Mouse (Mus musculus): Measurements from ENCODE around the gene Nrxn3.

Gene Nrxn3

DNA sequence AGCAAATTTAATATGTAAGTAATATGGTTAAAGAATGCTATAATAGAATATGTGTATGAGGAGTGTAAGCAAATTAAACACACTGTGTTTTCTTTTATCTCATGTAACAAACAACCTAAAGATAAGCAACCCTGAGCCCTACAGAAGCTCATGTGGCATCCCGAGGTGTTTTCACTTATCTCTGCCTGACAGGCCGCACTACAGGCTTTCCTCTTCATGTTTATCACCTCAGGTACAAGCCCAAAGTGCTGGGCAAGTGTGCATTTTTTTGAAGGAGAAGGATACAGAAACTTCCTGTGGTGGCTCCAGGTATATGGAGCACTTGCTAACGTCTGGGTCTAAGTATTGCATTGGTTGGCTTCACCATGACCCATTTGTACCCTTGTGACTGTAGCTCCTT is 998.3 kb downstream of the Nrxn3 start:
- DNase-seq: no peak

DNA sequence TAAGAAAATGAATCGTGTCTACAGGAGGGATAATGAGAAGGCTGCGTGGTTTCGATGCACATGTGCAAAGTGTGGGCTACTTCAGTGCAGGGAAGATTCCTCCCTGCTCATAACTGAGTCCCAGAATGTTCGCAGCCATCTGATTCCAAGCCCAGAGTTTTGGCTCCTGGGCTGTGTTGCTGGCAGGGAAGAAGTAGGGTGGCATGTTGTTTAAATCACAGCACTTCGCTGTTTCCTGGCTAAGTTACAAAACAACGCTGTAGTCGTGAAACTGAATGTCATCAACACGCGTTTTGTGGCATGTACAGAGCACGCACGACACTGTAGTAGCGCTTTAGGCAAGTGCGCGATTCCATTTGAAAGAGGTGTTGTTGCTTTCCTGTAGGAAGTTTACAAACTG is 999.8 kb downstream of the Nrxn3 start:
- DNase-seq: no peak

DNA sequence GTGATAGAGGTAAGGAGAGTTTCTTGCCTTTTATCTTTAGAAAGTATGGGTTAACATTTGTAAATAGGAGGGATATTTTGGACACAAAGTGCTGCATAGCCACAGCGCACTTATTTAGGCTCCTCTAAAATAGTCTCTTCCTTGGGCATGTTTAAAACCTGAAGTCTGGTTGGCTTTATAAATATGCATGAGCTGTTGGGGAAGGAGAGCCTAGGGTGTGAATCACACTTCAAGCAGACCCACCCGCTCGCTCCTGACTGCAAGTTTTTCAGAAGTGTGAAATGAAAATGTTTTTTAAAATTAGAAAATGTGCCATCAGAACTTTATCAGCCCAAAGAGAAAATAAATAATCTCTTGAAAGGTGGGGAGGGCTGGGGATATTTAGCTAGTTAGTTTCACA is 1001.4 kb downstream of the Nrxn3 start:
- no peak for DNase-seq

DNA sequence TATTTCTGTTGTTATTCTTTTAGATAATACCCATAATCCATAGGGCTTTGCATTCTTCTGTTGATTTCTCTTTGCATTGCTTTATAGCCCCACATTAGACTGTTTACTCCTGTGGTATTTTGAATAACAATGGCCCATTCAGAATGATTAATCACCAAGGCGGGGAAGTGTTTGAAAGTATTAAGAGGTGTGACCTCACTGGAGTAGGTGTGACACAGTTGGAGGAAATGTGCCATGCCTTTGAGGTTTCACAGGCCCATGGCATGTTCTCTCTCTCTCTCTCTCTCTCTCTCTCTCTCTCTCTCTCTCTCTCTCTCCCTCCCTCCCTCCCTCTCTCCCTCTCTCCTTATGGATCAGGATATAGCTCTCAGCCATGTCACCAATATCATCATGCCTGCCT is 1019.6 kb downstream of the Nrxn3 start:
- DNase-seq: no peak

DNA sequence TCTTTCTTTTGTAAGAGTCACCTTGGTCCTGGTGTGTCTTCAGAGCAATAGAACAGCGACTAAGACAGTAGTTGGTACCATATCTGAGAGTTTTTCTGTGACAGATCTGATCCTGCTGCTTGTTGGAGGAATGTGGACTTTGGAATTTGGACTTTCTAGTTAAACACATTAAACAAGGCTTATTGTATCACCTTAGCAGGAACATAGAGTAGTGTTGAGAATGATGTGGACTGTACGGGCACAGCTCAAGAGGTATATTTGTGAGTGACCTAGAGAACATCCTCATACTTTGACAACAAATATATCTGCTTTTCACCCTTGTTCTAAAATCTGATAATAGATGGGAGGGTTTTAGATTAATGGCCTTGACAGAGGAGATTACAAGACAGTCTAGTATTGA is 1020.1 kb downstream of the Nrxn3 start:
- DNase-seq: no peak

DNA sequence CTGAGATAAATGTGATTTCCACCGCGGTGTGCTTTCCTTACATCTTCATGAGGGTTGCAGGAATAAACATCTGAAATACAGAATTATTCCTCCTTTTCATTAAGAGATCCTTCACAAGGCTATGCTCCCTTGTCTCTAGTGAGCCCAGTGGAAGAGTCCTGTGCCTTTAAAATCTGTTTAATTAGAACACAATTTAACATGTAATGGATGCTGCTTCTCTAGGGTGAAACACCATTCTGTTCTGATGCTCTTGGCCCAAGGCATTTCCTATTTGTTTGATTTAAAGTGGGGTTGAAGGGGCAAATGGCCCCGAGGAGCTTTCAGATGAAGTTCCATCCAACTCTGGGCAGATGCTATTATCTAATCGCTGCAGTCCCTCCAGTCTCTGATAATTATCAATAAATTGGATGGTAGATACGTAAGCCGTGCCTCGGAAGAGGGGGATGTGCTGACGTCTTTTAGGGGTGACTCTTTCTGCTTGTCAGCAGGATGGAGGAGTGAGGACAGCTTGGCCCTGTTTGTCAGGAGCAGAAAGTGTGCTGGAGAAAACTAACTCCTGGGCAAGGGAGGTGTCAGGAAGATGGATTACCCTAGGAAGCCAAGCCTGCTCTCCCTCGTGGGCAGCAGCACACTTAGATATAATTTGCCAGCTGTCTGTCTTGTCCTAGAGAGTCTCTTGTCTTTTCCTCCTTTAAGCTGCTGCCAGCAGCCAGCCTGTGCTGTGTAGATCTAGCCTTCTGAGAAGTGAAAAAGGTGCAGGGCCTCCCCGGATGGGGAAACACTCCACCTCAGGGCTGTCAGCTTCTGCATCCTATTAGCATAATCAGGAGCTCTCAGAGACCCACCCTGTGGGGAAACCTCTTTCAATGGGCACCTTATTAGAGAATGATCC is 1041.8 kb downstream of the Nrxn3 start:
- DNase-seq: no peak

DNA sequence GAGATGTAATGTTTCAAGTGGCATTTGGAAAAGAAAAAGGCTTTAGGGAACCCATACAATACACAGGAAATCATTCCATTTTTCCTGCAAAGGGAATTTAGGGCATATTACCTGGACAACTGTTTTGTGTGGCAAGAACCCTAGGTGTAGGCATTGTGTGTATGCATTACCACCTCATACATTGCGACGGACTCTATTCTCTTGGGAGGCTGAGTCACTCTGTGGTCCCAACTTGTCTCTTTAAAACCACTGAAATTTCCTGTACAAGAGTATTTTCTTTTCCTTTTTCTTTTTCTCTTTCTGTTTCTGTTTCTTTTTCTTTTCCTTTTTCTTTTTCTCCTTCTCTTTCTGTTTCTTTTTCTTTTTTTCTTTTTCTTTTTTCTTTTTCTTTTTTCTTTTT is 1042.5 kb downstream of the Nrxn3 start:
- DNase-seq: no peak

DNA sequence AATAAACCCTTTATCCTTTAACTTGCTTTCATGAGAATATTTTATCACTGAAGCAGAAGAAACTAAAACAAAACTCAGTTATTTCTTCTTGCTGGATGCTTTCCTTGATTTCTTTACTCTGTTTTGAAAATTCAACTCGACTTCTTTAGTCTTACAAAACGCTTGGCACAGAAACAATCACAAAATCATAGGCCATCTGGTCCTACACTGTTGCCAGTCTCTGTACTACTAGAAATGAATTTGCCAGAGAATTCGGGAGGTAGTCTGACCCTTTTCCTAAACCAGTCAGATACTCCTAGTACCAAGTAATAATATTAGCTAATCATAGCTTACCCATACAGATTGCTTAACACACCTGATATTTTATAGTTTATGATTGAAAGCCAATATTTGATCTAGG is 1066.1 kb downstream of the Nrxn3 start:
- no peak for DNase-seq

DNA sequence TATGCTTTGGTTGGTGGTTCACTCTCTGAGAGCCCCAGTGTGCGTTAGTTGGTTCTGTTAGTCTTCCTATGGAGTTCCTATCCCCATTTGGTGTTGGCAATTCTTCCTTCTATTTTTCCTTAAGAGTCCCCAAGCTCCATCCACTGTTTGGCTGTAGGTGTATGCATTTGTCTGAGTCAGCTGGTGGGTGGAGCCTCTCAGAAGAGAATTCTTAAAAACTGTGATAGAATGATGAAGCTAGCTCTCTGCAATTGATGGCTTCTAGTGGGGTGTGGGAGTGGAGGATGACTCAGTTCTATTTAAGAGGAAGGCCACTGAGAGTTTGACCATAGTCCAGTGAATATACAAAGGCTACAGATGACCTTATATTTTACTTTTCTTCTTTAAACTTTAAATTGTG is 1067.3 kb downstream of the Nrxn3 start:
- DNase-seq: no peak

DNA sequence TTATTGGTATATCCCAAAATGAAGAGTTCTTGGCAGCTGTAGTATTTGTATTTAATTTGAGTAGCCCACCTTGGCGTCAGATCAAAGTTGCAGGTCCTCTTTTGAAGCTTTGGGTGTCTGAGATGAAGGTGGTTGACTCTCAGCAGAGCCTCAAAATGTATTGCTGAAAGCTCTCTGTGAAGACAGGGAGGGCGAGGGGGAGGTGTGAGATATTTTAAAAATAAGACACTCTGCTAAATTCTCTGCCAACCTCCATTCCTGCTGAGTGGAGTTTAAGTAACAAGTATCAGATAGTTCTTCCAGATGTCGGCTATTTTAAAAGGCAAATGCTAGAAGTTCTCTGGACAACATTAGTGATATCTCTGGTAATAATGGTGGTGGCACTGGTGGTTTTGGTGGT is 1069.2 kb downstream of the Nrxn3 start:
- DNase-seq: no peak

DNA sequence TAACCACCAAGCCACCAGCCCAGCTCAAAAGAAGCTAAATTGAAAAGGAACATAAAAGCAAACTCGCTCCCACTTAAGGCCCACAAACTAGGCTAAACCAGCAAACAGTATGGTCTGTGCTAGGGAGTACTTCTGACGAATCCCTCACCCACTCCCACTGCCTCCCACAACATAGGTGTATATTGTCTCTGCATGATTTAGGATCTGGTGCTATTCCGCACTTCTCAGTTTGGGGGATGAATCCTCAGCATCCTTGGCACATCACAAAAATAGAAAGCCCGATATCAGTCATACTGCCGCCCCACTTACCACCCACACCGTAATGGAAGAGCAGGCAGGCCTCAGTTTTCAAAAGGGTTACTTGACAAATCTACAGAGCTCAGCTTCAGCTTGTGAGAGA is 1072.1 kb downstream of the Nrxn3 start:
- no peak for DNase-seq

DNA sequence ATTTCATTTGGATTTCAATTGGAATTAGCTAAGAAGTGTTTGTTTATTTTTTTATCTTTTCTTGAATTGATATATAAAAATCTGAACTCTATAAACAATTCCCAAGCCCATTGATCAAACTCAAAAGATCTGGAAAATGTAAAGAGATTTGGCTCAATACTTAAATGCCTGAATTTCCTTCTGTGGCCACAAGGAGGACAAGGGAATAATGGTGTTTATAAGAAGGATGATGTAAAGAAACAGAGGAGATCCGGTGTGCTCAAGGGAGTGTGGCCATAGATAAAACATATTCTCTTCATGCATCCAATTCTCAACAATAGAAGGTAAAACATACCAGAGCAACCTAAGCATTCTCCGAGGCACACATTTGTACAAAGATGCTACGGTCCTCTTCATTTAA is 1085.5 kb downstream of the Nrxn3 start:
- no peak for DNase-seq

DNA sequence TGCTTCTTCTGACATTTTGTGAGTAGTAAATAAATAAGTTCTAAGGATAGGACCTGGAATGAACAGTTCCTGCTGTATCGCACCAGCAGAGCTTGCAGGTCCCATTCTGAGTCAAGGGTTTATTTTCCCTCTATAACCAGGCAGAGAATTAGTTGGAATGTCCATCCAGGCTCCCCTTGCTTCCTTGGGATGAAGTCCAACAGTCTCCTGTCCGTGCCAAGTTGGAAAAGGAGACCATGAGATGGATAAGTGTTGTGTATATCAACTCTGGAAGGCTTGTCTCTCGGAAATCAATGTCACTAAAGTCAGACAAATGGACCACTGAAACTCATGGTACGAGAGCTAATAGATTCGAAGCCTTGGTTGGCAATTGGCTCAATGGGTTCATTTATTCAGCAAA is 1087.5 kb downstream of the Nrxn3 start:
- no peak for DNase-seq

DNA sequence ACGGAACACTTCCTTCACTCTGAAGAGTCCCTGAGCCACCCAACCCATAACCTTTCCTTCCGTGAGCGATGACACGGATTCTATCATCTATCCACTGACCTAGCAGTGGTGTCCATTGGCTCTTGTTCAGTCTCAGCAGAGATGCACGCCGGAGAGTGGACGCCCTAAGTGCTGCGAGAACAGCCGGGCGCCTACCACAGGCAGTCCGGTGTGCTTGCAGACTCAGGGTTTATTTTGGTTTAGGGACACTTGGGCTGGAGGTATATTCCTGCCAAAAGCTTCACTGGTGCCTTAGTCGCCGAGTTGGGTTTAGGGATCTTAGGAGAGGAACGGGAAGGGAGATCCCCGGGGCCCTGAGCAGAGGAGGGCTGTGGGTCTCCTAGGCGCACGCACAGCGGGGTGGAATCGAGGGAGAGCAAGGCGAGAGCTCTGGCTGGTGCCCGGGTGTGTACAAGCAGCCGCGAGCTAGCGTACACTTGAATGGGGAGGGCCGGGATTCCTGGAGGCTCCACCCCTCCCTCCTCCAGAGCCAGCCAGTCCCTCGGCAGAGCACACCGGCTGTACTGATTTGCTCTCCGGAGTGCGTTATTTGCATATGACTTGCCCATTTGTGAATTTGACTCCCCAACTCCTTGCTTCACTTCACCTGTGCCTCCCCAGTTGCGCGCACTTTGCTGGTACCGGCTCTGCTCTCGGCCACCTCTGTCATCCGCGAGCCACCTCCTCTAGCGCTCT is 1089.3 kb downstream of the Nrxn3 start:
- no peak for DNase-seq

DNA sequence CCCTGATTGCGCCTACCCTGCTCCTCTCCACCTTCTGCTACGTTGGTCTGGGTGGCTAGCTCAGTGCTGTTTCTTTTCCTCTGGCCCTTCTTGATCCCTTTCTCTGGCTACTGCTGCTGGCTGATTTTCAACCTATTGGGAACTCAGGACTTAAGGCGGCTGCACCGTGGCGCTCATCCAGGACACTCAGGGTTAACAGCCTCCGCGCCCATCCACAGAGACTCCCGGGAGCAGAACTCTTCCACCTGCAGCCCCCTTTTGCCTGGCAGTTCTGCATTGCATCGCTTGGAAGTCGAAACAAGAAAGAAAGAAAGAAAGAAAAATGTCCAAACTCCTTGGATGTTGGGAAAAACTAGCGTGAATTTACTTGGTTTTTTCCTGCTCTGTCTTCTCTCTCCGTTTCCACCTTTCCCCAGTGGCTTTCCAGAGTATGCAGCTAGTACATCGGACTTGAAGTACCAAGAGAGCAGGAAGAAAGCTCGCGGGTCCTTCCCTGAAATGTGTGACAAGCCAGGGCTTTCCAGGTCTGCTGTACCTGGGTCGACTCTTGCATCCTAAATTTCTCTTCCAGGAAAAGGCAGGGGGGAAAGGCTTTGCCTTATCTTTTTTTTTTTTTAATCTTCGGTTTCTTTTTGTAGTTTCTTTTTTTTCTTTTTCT is 1090.0 kb downstream of the Nrxn3 start:
- DNase-seq: no peak

DNA sequence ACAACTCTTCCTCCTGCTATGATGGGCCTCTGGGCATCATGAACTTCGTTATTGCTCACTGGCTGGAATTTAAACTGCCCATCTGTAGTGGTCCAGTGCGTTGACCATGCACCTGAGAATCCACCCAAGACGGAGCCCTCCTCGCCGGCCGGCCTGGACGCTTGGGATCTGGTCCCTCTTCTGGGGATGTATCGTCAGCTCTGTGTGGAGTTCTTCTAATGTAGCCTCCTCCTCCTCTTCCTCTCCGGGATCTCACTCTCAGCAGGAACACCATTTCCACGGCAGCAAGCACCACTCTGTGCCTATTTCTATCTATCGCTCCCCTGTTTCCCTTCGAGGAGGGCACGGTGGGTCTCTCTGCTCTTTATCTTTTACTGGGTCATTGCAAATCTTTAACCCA is 1090.6 kb downstream of the Nrxn3 start:
- no peak for DNase-seq

DNA sequence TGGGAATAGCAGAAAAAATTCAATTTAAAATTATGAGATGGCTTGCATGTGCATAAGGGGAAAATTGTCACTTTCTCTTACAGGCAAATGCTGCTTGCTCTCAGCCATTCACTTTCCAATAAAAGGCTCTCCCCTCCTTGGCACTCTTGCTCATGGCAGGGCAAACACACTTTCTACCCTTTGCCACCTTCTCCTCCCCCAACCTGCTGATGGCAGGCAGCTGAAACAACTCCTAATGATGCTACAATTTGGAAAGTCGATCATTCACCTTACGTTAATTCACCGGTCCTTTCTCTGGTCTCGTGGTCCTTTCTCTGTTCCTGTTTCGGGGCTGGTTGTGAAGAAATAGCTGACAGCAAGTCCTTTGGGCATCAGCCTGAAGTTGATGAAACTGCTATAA is 1091.0 kb downstream of the Nrxn3 start:
- no peak for DNase-seq

DNA sequence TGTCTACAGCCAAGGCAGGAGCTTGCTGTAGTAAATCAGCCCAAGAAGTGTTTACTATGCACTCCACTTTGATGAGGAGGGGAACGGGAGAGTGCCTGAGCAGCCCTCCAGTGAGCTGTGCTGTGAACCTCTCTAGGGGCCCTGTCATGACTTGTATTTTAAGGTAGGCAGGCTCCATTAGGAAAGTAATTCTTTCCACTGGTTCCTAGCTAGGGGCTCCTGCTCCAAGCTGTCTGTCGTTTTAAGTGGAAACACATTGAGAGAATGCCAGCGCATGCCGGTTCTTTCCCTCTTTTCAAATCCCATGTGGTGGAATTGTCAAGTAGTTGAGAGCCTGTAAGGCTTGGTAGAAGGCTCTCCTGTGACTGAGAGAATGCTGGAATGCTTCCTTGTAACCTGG is 1091.9 kb downstream of the Nrxn3 start:
- DNase-seq: no peak

DNA sequence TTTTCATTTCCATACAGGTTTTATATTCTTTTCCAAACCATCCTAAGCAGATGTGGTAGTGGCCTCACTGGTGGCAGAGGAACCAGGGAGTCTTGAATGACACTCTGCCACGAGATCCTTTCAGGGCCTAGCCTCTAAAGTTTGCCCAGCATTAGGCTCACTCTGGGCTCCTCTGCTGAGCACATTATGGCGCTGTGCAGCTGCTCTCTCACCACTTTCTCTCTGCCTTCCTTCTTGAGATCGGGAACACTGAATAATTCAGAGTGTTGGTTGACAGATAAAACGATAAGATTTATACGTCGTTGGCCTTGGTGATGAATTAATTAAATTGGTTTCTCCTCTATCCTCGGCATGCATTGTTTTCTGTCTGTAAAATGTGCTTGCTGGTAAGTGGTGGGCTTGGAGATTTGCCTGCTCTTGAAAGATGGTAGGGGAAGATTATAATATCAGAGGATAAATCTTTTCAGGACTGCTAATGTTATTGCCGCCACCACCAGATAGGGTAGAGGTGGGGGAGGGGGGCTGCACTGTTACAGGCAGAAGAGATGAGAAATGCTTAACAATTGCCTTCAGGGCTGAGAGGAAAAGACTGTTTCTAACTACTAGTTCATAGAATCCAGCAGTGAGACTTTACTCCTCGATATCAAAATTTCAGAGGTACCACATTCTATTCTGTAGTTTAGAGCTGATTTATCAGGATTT is 1094.5 kb downstream of the Nrxn3 start:
- no peak for DNase-seq

DNA sequence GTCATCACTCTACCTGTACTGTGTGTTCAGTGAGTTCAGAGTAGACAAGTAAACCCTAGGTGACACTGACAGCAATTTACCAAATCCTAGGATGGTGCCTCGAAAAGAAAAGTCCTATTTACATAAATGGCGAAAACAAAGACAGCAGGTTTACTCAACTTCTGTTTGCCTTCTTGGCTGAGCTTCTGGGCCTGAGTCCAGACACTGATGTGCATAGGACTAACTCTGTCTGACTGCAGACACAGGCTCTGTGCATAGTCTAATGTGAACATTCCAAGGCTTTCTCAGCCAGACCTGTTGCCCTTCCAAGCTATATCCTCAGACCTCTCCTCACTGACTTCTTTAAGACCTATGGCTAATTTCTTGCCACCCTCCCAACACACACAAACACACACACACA is 1095.5 kb downstream of the Nrxn3 start:
- no peak for DNase-seq

DNA sequence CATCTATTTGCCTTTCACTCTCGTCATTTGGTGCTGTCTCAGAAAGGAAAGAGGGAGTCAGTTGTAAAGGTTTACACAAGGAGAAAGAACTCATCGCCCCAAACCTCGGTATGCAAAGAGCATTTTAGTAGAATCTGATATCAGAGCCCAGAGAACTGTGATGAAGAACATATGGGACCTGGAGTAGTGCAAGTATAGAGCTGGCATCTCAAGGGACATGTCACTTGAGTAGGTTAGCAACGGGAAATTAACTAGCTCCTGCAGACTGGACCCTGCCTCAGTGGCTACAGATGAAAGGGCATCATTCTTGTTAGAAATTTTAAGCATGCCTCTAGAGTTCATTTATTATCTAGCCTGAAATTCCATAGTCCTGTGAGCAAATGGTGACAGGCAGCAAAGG is 1099.5 kb downstream of the Nrxn3 start:
- no peak for DNase-seq

DNA sequence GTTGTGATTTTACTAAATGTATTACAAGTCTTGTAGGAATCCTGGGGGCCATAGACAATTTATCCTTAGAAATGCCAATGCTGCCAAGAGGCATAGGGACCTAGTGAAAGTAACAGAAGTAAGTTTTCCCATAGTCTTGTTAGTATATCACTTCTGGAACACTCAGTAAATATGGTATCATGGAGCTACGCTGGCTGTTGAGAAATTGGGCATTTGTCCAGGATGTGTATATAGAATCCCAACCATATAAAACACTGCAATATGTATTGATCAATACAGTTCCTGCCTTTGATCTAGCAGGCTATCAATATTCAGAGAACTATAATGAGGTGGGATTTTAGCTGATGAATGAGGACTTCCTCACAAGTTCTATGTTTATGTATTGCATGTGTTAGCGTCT is 1107.3 kb downstream of the Nrxn3 start:
- no peak for DNase-seq

DNA sequence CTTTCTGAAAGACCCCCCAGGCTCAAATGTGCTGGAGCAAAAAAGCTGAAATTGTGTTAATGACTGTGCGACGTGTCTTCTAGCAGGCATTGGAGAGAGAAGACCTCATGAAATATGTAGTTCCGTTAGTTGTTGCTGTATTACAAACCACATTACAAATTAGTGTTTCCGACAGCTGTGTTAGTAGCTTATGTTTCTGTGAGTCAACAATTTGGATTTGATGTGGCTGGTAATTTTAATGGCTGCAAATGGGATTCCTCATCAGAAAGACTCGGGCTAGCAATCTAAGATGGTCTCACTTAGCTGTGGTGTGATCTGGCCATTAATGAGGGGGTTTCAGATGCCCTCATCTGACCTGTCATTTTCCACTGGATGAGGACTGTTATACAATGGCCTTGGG is 1107.7 kb downstream of the Nrxn3 start:
- no peak for DNase-seq
